Mouse (Mus musculus): ENCODE measurements around the gene 2610008E11Rik. TPM values are rescaled to one million over a fixed set of nuclear protein-coding genes. Genes with fewer than 3 reads are reported as not detected.
"Not testable (repeated sequence)": the region's sequence is repeated elsewhere in the genome, so short reads cannot be mapped to it uniquely, and the experiment has no call there.

2610008E11Rik gene
- 10 to 100 TPM in 1 of 2 experiments, 1 to 10 TPM in 1; 9.6 to 10.5 TPM for total RNA-seq (2021)
- long read RNA-seq, experiment 1, full-length matches to known transcripts, result 12 of 13 reads
- long read RNA-seq, experiment 1, partial matches to known transcripts, result 0 of 13 reads
- long read RNA-seq, experiment 1, other reads (novel, unspliced or antisense), result 1 of 13 reads
- long read RNA-seq, experiment 2, full-length matches to known transcripts, result 4 of 8 reads
- long read RNA-seq, experiment 2, partial matches to known transcripts, result 1 of 8 reads
- long read RNA-seq, experiment 2, other reads (novel, unspliced or antisense), result 3 of 8 reads

DNA sequence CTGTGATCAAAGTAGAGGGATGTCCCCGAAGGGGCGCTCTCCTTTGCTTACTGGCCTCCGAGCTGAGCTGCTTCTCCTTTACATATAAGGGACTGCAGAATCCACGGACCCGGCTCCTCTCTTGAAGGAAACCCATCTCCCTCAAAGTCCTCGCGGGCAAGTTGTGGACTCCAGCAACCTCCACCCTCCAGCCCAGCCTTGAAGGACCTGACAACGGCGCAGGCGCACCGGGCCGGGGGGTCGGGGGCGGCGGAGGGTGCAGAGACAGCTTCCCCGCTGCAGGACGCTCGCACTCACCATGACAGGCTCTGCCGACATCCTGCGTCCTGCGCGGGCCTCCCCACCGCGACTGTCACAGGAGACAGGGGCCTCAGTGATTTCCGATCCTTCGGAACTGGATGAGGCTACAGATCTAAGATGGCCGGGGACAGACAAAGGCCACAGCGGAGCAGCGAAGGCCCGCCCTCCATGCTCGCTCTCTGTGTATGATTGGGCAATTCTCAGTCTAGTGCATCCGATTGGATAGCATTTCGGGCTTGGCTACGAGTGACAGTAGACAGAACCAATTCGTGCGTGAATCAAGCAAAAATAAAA, at the start of gene 2610008E11Rik:
Gene 2610008E11Rik, minus strand, starts transcription at position 440 of the 594 bp plus-strand sequence.
- DNase-seq, result peak; percentile 90
- intact Hi-C loops (cut with DNase I; ENCODE audit: low total_unique reads), result no loop called here

DNA sequence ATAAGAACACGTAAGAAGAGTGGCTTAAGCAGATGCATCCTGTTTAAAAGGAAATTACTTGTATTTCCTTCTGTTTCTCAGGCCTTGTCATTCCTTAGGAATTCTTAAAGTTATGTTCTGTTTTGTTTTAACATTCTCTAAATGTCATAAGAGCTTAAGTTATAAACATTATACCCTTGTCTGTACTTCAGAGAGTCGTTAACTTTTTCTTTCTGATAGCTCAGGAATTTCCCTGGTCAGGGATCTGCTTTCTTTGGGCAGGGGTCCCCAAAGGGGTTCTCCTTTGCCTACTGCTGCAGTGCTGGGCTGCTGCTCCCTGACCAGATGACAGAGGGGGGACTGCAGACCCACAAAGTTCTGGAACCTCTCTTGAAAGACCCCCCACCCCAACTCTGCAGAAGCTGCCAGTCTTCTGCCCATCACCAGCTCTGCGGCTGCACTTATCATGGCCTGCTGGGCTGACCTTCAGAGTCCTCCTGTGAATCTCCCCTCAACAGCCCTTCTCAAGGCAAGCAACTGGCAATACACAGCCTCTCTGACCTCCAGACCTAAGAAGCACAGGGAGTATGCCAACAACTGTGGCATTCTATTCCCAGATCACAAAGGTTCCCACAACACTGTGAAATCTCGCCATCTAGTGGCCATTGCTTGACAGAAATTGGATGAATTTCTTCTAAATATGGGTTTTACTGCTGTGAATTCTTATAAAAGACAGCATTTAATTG, 18.9 kb upstream of the 2610008E11Rik start:
- intact Hi-C loops (cut with DNase I; ENCODE audit: low total_unique reads), result loop anchor here (5.0 kb wide), 1 partner anchor 354 kb away; no protein-coding TSS in a partner anchor
- DNase-seq, result peak; percentile 45

DNA sequence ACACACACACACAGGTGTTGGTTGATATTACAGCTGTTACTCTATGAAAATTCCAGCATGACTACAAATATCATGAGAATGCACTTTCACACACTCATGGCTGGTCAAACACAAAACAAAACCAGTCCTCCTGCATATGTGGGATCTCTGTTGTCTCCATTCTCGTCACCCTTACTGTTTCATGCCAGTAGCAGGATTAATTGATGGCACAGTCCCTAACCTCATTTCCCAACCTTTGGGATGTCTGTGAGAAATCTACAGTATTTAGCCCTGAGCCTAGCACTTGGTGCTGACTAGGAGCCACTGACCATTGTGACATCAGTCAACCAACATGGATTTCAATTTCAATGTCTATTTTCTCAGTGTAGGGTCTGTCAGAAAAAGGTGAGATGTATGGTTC, 17.7 kb upstream of the 2610008E11Rik start:
- intact Hi-C loops (cut with DNase I; ENCODE audit: low total_unique reads), result loop anchor here (5.0 kb wide), 1 partner anchor 353 kb away; no protein-coding TSS in a partner anchor
- no peak for DNase-seq

DNA sequence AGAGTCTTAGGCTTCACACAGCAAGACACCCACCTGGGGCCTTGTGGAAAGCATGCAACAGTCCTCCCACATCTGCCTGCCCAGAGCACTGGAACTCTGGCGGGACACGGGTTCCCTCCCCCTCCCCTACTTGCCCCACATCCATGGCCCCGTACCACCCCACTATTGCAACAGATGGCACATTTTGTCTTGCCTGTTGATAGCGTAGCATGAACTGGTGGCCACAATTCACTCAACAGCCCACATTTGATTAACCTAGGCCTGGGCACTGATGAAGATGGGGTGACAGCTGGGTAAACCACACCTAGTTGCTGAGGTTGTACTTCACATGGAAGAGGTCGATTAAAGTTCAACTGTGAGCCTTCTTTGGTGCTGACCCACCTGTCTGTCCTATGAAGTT, 13.1 kb upstream of the 2610008E11Rik start:
- no peak for DNase-seq
- intact Hi-C loops (cut with DNase I; ENCODE audit: low total_unique reads), result no loop called here

DNA sequence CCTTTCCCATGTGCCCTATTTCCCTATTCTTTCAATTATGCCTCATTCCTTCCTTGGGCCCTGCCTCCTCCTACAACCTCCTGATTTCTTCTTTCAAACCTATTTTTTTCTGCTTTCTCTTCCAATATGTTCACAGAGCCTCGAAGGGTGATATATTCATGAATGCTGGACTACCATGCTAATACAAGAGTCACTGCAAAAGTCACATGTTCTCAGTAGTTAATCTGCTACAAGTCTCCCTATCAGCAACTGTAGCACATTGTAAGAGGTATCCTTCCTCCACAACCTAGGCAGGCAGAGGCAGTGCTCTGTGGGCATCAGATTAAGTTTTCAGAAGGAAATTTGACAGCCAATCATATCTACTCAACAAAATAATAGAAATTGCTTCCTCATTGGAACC, 11.8 kb upstream of the 2610008E11Rik start:
- intact Hi-C loops (cut with DNase I; ENCODE audit: low total_unique reads), result no loop called here

DNA sequence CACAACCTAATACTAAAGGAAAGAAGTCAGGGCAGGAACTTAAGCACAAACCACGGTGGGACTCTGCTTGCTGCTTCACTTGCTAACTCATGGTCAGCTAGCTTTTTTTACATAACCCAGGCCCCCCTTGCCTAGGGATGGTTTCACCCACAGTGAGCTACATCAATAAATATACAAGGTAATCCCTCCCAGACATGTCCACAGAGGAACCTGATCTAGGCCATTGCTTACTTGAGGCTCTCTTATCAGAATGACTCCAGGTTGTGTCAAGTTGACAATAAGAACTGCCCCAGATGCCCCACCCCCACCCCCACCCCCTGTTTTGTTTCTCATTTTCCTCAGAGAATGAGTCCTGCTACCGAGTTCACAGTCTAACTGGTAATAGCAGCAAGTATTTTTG, 10.1 kb upstream of the 2610008E11Rik start:
- intact Hi-C loops (cut with DNase I; ENCODE audit: low total_unique reads), result no loop called here
- DNase-seq, result no peak

More for the DNA sequence above, 11.8 kb upstream of the 2610008E11Rik start:
- no peak for DNase-seq

DNA sequence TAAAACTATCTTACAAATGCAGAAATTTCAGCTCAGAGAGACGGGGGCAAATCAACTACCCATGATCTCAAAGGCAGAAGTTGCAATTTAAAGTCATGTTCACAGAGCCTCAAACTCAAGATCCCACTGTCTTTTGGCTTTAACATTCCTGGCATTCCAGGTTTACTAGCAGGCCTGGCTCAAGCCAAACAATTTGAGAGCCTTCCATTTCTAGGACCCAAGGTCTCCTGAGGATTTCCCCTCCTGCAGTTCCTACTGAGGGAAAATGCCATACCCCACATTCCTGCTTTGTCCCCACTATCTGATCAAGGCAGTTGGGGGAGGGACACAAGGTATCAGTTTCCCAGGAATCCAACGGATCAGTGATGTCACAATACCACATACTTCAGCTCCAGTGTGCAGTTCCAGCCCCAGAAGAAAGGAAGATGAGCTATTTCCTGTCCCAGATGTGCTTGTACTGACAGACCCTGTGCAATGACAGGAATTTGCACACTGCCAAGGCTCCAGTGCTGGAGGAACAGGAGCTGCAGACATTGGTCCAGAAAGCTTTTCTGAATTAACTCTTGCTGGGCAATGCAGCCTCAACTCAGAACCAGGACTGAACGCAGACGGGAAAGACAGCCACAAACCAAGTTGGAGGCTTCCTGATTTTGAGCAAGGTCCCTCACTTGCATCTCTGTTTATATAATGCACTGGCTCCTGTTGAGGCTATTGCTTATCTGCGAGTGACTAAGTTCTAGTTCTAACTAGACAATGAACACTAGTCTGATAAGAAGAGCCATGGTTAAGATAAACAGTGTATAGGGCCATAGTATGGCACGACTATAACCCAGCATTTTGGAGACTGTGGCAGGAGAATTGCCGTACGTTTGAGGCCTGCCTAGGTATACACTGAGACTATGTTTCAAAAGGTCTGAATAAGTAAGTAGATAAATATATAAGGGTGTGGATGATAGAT, 9.2 kb upstream of the 2610008E11Rik start:
- DNase-seq, result no peak
- intact Hi-C loops (cut with DNase I; ENCODE audit: low total_unique reads), result no loop called here

DNA sequence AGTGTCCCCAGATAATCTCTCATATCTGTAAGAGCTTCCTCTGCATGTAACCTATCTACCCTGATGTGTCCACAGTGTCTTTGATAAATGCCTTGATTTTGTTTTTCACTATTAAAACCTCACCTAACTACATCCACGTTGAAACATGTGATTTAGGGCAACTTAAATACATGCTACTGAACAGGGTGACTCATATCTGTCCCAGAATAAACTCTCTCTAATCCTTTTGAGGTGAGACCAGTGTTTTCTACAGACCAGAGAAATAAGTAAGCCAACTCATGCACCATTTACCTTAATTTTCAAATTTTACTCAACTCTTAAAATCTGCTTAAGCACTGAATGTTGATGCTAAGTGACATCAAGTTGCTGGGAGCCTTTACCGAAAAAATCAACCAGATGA, 694 bp downstream of the 2610008E11Rik start:
- intact Hi-C loops (cut with DNase I; ENCODE audit: low total_unique reads), result no loop called here
- no peak for DNase-seq

DNA sequence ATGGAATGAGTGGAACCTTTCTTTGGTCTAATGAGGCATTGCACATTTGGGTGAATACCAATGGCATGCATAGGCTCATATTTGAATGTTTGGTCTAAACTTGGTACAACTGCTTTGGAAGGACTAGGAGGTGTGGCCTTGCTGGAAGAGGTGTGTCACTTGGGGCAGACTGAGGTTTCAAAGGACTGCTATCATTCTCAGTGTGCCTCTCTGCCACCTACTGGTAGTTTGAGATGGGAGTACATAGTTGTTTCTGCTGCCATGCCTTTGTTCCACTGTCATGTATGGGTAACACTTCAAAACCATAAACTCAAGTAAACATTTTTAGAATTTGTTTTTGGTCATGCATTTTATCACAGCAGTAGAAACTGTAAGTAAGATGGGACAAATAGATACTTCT, 5.7 kb downstream of the 2610008E11Rik start:
- intact Hi-C loops (cut with DNase I; ENCODE audit: low total_unique reads), result no loop called here
- DNase-seq, result no peak

DNA sequence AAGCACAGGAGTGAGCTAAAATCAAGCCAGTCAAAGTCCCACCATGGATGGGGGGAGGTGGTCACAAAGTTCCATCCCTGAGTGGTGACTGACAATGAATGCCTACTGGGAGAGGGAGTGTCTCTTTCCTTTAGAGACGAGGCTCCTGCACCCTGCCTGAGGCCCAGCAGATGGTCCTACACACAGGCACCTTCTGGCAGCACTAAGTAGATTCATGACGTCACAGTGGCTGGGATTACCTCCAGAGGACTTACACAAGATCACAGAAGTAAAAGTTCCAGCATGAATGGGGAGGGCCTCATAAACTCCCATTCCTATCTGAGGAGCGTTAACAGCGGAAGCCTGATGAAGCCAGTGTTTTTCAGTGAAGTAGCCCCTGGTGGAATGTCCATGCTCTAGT, 8.4 kb downstream of the 2610008E11Rik start:
- DNase-seq, result no peak
- intact Hi-C loops (cut with DNase I; ENCODE audit: low total_unique reads), result no loop called here

DNA sequence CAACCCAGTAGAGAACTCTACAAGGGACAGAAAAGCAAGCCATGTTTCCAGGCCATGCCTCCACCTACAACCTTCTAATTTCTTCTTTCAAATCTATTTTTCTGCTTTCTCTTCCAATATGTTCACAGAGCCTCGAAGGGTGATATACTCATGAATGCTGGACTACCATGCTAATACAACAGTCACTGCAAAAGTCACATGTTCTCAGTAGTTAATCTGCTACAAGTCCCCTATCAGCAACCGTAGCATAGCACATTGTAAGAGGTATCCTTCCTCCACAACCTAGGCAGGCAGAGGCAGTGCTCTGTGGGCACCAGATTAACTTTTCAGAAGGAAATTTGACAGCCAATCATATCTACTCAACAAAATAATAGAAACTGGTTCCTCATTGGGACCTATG, 10.8 kb downstream of the 2610008E11Rik start:
- intact Hi-C loops (cut with DNase I; ENCODE audit: low total_unique reads), result no loop called here

DNA sequence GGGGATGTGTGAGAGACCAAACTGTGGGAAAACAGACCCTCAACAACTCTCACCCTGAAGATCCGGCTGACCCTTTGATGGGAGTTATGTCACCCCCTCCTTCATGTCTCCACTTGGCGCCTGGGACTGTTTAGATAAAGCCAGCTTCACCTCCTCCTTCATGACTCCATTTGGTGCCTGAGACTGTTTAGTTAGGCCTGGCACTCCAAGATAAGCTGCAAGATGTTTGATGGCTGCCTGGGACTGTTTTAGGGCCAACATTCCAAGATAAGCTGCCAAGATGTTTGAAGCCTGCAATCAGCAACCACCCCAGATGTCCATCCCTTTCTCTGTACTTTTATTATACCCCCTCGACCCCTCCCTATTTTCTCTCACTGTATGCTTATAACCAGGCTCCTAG, 40.0 kb downstream of the 2610008E11Rik start:
- intact Hi-C loops (cut with DNase I; ENCODE audit: low total_unique reads); DNase-seq: not testable (repeated sequence)

More for the DNA sequence above, 10.8 kb downstream of the 2610008E11Rik start:
- DNase-seq, result no peak

DNA sequence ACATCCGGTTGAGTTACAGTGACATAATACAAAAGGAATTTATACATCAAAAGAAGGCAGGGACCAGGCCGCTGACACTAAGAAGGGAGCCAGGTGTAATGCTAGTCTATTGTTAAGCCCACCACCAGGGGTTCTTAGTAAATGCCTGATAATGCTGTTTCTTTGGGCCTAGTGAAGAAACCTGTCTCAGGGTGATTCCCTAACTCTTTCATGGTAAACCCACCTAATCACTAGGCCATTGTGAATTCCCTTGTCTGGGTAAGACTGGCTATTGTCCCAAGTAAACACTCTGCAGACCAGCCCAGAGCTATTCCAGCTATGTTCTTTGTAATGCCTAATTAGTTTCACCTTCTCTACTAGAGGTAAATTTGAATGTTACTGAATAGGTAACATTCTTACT, 54.9 kb downstream of the 2610008E11Rik start:
- DNase-seq; intact Hi-C loops (cut with DNase I; ENCODE audit: low total_unique reads): not testable (repeated sequence)

DNA sequence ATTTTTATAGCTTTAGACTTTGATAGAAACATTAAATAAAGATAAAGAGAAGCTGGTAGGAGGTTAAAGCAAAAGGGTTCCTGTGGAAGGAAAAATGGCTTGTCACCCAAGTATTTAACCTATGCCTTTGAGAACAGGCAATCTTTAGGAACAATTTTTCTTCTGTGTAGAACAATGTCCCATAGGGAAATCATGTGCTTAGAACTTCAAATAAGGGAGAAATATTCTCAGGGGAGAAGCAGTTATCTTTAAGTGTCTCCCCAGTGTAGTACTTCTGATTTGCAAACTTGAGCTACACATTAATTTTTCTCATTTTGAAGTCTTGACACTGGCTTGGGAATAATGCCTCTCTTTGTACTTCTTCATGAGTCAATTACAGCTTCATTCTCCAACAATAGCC, 69.0 kb downstream of the 2610008E11Rik start, which contains the start of gene Olfr57:
Gene Olfr57, plus strand, starts transcription at position 301 of the 400 bp plus-strand sequence.
- no peak for DNase-seq
- intact Hi-C loops (cut with DNase I; ENCODE audit: low total_unique reads), result no loop called here

Other genes starting within 250 kb of the 2610008E11Rik start
- gene Olfr1356, start 245.4 kb downstream of the 2610008E11Rik start, total RNA-seq (2021), result not detected
- not detected for gene Olfr1355, start 222.1 kb downstream of the 2610008E11Rik start, total RNA-seq (2021)
- gene Olfr1354, start 184.4 kb downstream of the 2610008E11Rik start, total RNA-seq (2021), result not detected
- gene Olfr8, start 147.0 kb downstream of the 2610008E11Rik start, total RNA-seq (2021), result not detected
- gene Olfr1353, start 134.3 kb downstream of the 2610008E11Rik start, total RNA-seq (2021), result not detected
- gene Olfr1352, start 116.5 kb downstream of the 2610008E11Rik start, total RNA-seq (2021), result not detected
- gene Olfr1351, start 85.1 kb downstream of the 2610008E11Rik start, total RNA-seq (2021), result not detected
- gene Olfr57, start 68.9 kb downstream of the 2610008E11Rik start, total RNA-seq (2021), result not detected
- gene Vmn2r80, start 51.2 kb upstream of the 2610008E11Rik start, total RNA-seq (2021), result not detected
- not detected for gene Vmn2r81, start 150.1 kb upstream of the 2610008E11Rik start, total RNA-seq (2021)

Measured in gastrocnemius, postnatal 14 days (tissue).